Mouse (Mus musculus): ENCODE results near the gene Cfap45. TPM values are rescaled to one million over a fixed set of nuclear protein-coding genes. Genes with fewer than 3 reads are reported as not detected.

Gene Cfap45
- total RNA-seq, 2 experiments from 2014 or later = 4.5 to 5.2 TPM

DNA sequence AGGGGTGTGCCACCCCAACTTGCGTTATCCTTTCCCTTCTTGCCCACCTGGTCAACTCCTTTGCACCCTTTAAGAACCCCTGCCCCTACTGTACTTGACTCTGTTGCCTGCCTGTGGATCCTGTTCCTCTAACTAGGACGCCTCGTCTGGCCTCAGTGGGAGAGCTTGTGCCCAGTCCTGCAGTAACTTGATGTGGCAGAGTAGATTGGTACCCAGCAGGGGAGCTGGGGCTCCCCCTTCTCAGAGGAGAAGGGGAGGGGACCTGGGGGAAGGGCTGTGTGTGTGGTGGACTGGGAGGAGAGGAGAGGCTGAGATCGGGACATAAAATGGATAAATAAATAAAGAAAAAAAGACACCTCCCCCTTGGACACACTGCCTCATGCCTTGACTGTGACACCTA, 64.4 kb downstream of the Cfap45 start:
- no peak for DNase-seq (ENCODE audit: extremely low spot score in 1 of 2, low spot score in 2 of 2)
- intact Hi-C loops (cut with DNase I) = no loop called here

DNA sequence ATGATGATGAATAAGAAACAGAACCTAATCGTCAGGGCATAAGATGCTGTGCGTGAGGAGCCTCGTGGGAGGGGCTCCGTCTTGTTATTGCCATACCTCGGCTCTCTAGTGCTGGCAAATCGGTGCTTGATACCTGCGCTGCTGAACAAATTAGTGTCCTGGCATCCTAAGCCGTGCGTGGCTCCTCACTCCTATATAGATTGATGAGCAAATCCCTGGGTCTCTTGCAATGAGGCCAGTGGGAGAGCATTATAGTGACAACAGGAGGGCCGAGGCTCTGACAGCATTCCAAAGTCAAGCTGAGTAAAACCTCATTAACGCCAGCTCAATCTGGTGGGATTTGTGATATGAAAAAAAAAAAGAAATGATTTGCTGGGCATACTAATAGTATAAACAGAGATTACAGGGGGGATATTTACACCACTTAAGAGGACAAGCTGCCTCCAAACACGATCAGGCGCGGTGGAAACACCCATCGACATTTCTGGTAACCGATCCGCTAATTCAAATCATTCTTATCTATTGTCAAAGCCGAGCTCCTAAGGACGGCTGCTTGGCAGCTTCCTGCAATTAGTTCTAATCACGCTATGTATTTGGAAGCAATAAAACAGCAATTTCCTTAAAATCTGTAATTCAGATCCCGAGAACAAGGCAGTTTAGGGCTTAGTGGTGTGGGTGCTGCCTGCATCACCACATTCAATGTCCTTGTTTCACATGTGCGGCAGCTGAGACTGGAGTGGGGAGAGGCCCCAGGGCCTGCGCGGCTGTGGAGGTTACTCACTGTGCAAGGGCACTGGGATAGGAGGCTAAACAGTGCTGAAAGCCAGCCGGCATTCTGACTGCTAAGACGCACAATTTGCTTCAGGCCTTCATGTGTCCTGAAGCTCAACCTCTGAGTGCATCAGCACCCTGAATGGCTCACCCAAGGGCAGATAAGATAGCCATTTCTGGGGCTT, 65.3 kb downstream of the Cfap45 start:
- no peak for DNase-seq (ENCODE audit: extremely low spot score in 1 of 2, low spot score in 2 of 2)
- no peak for TF ChIP-seq CTCF (IDR thresholded peaks at IDR 0.05)
- Histone ChIP-seq H3K27ac (no peak overlapping the region), H3K4me3 (no peak overlapping the region)
- intact Hi-C loops (cut with DNase I) = no loop called here

More for the DNA sequence above, 64.4 kb downstream of the Cfap45 start:
- Histone ChIP-seq H3K27ac (no peak overlapping the region), H3K4me3 (no peak overlapping the region)
- no peak for TF ChIP-seq CTCF (IDR thresholded peaks at IDR 0.05)

DNA sequence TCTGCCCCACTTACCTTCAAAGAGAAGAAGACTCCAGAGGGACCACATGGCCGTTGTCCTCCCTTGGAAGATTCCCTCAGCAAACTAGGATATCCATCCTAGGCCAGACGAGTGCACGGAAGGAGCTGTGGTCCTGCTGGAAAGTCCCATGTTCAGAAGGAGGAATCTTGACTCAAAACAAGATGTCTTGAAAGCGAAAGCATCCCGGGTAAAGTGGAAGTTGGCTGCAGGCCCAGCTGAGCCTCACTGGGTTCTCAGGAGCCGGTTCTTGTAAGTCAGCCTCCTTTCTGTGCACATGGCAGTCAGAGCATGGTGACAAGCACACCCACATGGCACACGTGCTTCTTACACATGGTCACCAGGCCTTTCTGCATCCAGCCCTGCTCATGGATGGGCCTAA, 69.8 kb downstream of the Cfap45 start, which contains the start of gene Slamf8:
Slamf8 (minus strand) TSS at position 184 of the 400 bp plus-strand sequence.
- no peak for DNase-seq (ENCODE audit: extremely low spot score in 1 of 2, low spot score in 2 of 2)
- intact Hi-C loops (cut with DNase I) = no loop called here

DNA sequence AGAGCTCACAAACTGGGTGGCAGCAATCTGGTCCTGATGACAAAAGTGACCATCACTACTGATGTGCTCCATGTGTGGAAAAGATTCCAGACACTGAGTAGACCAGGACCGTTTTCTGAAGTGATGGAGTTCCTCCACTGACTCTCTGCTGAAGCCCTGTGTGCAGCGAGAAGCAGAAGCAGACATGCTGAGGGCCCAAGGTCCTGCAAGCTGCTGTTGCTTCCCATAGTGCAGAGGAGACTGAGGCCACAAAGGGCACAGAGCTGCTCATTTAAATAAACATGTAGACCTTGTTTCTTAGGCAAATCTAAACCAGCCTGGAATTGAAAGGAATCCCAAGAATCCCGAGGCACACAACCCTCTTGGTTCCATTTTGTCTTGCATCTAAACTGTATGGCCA, 72.7 kb downstream of the Cfap45 start:
- H3K4me3 ChIP-seq = no peak overlapping the region
- no peak overlapping the region for H3K27ac ChIP-seq
- DNase-seq (ENCODE audit: extremely low spot score in 1 of 2, low spot score in 2 of 2) = no peak
- TF ChIP-seq CTCF (IDR thresholded peaks at IDR 0.05) = no peak
- intact Hi-C loops (cut with DNase I) = no loop called here

More for the DNA sequence above, 69.8 kb downstream of the Cfap45 start, which contains the start of gene Slamf8:
- Histone ChIP-seq H3K27ac (no peak within 1 kb of the TSS), H3K4me3 (no peak within 1 kb of the TSS)
- TF ChIP-seq CTCF (IDR thresholded peaks at IDR 0.05) = no peak

DNA sequence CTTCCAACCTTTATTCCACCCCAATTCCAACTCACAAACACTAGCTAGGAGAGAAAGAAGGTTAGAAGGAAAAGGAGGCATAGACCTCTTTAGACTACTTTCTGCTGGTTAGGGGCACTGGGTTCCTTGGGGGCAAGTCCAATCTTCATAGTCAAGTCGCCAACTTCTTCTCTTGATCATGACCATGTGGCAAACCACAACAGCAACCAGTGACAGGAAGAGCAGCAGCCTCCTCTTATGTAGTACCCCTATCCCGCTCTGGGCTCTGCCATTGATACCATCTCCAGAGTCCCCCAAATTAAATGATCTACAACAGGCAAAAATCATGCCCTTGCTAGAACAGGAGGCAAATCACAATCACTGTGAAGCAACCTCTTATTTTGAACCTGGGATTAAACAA, 73.4 kb downstream of the Cfap45 start:
- no peak for TF ChIP-seq CTCF (IDR thresholded peaks at IDR 0.05)
- intact Hi-C loops (cut with DNase I) = no loop called here
- Histone ChIP-seq H3K27ac (no peak overlapping the region), H3K4me3 (no peak overlapping the region)
- DNase-seq (ENCODE audit: extremely low spot score in 1 of 2, low spot score in 2 of 2) = no peak

DNA sequence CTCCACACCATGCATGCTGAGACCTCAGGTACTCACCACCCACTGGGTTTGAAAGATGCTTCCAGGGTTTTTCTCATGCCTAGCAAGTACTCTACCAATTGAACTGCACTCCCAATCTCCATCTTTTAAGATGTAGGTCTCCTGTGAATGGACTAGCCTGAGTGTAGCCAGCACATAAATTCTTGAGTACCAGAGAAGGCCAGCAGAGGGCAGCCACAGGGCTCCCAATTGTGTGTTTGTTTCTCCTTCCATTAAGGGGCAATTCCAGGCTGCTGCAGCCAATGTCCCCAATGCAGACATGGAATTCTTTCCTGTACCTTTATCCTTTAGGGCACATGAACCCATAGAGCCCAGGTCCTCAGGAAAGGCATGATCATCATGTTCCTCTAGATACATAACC, 73.9 kb downstream of the Cfap45 start:
- DNase-seq (ENCODE audit: extremely low spot score in 1 of 2, low spot score in 2 of 2) = no peak
- Histone ChIP-seq H3K4me3 (no peak overlapping the region), H3K27ac (no peak overlapping the region)
- intact Hi-C loops (cut with DNase I) = no loop called here
- peak; percentile 68 for TF ChIP-seq CTCF (IDR thresholded peaks at IDR 0.05)

Other genes with a start within 250 kb of the Cfap45 start
- 100 to 1,000 TPM; 628 to 676 TPM for gene Atp1a2, start 222.7 kb upstream of the Cfap45 start, total RNA-seq (2021)
- gene Kcnj9, start 191.5 kb upstream of the Cfap45 start, total RNA-seq (2021) = 100 to 1,000 TPM; 137 to 138 TPM
- gene Kcnj10, start 179.6 kb upstream of the Cfap45 start, total RNA-seq (2021) = 100 to 1,000 TPM in 1 of 2 experiments, 10 to 100 TPM in 1; 86.5 to 108 TPM
- gene Pigm, start 144.3 kb upstream of the Cfap45 start, total RNA-seq (2021) = 1 to 10 TPM; 9.3 to 9.8 TPM
- under 1 TPM; 0.70 to 0.79 TPM for gene Slamf9, start 45.4 kb upstream of the Cfap45 start, total RNA-seq (2021)
- gene Igsf9, start 39.0 kb upstream of the Cfap45 start, total RNA-seq (2021) = 10 to 100 TPM; 12.5 to 12.8 TPM
- 10 to 100 TPM in 1 of 2 experiments, 1 to 10 TPM in 1; 9.3 to 12.4 TPM for gene Tagln2, start 20.8 kb upstream of the Cfap45 start, total RNA-seq (2021)
- under 1 TPM; 0.23 to 0.26 TPM for gene Vsig8, start 35.1 kb downstream of the Cfap45 start, total RNA-seq (2021)
- gene Slamf8, start 69.8 kb downstream of the Cfap45 start, total RNA-seq (2021) = not detected
- gene Fcrl6, start 81.8 kb downstream of the Cfap45 start, total RNA-seq (2021) = not detected
- gene Dusp23, start 112.2 kb downstream of the Cfap45 start, total RNA-seq (2021) = 1 to 10 TPM; 4.4 to 5.7 TPM
- not detected for gene Crp, start 177.3 kb downstream of the Cfap45 start, total RNA-seq (2021)